Mouse (Mus musculus): ENCODE data around the gene St8sia1. TPM values are rescaled to one million over a fixed set of nuclear protein-coding genes. Genes with fewer than 3 reads are reported as not detected.

The St8sia1 gene
- polyA plus RNA-seq, 1 experiment from 2014 or later = 2.7 TPM

DNA sequence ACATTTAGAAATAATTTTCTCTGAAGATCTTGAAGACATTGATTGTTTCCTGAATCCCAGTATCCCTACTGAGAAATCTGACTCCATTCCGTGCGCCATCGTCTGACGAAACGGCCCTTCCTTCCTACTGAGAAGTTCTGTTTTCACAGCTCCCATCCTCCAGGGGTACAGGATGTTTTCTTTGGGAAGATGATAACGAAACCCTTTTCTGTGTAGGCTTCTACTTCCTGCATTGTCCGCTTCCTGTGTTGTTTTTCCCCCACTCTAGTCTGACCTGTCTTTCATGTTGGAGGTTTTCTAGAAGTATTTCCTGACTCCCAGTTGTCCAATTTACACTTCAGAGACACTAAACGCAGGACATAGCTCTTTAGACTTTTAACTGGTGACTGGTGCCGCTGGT is 32.1 kb downstream of the St8sia1 start:
- no peaks in the 10 kb centered on the region for H3K4me1 ChIP-seq (ENCODE audit: control insufficient read depth, insufficient read depth, low read length)
- no peaks in the 10 kb centered on the region for H3K9me3 ChIP-seq (replicated peaks; ENCODE audit: control insufficient read depth, low read length)
- ATAC-seq (replicated peaks; ENCODE audit: insufficient number of reproducible peaks, low FRiP score, low TSS enrichment, low read depth) (no peak), DNase-seq (ENCODE audit: low spot score) (no peak)
- H3K4me3 ChIP-seq (ENCODE audit: low read depth, low read length) = no peak overlapping the region
- no peaks in the 10 kb centered on the region for H3K36me3 ChIP-seq (replicated peaks; ENCODE audit: control insufficient read depth, insufficient read depth, low read depth, low read length)
- 56% methylated on average over 9 of the region's 9 CpGs for WGBS
- no peak overlapping the region for H3K4me2 ChIP-seq (ENCODE audit: low read depth, low read length)
- no peak overlapping the region for H3K27ac ChIP-seq (replicated peaks; ENCODE audit: low read depth, low read length)
- H3K27me3 ChIP-seq (ENCODE audit: control insufficient read depth, insufficient read depth, low read length) = no peaks in the 10 kb centered on the region
- no peak overlapping the region for H3K9ac ChIP-seq (replicated peaks; ENCODE audit: low read length)

DNA sequence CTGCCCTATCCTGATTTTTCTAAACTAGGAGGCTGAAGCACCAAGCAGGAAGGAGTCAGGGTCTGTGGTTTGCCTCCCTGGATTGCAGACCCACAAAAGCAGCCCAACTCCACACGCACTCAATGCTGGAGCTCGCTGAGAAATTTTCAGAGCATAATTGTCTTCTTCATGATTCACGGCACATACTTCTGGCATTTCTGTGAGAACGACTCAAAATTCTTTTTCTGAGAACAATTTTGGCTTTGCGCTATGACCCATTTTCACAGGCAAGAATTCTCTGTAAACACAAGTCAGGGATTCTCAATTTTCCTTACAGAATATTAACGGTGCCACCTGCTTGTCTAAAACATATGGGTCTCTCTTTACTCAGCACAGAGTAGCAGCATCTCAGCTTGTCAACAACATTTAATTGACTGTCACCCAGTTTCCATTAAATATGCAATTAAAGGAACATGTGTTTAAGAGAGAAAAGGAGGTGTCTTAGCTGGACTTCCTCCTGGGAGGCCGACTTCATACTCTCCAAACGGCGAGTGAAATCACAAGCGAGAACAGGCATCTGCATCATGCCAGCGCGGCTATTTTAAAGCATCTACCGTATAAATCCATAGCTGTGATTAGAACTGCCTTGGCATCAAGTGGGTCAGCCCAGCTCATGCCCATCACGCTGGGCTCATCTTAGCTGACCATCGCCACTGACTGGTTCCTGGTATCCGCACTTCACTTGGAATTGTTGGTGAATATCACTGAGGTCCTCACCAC is 35.5 kb downstream of the St8sia1 start:
- no peaks in the 10 kb centered on the region for H3K36me3 ChIP-seq (replicated peaks; ENCODE audit: control insufficient read depth, insufficient read depth, low read depth, low read length)
- H3K4me1 ChIP-seq (ENCODE audit: control insufficient read depth, insufficient read depth, low read length) = no peaks in the 10 kb centered on the region
- H3K27me3 ChIP-seq (ENCODE audit: control insufficient read depth, insufficient read depth, low read length) = no peaks in the 10 kb centered on the region
- H3K4me3 ChIP-seq (ENCODE audit: low read depth, low read length) = no peak overlapping the region
- no peak overlapping the region for H3K9ac ChIP-seq (replicated peaks; ENCODE audit: low read length)
- H3K9me3 ChIP-seq (replicated peaks; ENCODE audit: control insufficient read depth, low read length) = no peaks in the 10 kb centered on the region
- 86% methylated on average over 16 of the region's 16 CpGs for WGBS
- no peak overlapping the region for H3K27ac ChIP-seq (replicated peaks; ENCODE audit: low read depth, low read length)
- H3K4me2 ChIP-seq (ENCODE audit: low read depth, low read length) = no peak overlapping the region
- no peak for DNase-seq (ENCODE audit: low spot score)
- ATAC-seq (replicated peaks; ENCODE audit: insufficient number of reproducible peaks, low FRiP score, low TSS enrichment, low read depth) = no peak

DNA sequence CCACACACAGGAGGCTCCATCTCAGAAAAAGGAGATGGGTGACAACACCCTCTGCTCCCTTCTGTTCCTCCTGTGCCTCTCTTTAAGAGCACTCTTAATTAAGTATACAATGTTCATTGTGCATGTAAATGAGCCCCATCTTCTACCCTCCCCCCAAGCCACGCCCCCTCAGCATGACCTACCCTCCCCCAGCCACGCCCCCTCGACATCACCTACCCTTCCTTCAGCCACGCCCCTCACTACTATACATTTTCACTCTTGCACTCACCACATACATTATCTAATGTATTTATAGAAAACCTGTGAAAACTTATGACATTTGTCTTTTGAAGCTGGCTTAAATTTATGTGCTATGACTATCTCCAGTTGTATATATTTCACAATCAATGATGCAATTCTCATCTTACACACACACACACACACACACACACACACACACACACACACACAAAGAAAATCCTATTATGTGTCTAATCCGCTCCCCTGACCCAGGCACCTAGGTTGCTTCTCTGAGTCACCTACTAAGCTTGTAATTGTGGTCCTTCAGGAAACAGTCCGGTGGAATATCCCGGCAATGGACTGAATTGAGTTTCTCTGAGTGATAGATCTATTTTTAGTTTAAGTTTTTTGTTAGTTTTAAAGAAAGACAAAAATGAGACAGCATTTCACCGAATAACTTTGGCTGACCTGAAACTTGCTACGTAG is 37.2 kb downstream of the St8sia1 start:
- no peak for ATAC-seq (replicated peaks; ENCODE audit: insufficient number of reproducible peaks, low FRiP score, low TSS enrichment, low read depth)
- WGBS = 86% methylated on average over 9 of the region's 9 CpGs
- H3K9ac ChIP-seq (replicated peaks; ENCODE audit: low read length) = no peak overlapping the region

GRCm38 (mm10) chr6:142925921-142926320 is 38.3 kb downstream of the St8sia1 start:
- WGBS = 75% methylated on average over 5 of the region's 5 CpGs
- H3K27me3 ChIP-seq (ENCODE audit: control insufficient read depth, insufficient read depth, low read length) = no peaks in the 10 kb centered on the region
- H3K27ac ChIP-seq (replicated peaks; ENCODE audit: low read depth, low read length) = no peak overlapping the region
- ATAC-seq (replicated peaks; ENCODE audit: insufficient number of reproducible peaks, low FRiP score, low TSS enrichment, low read depth) (no peak), DNase-seq (ENCODE audit: low spot score) (no peak)
- no peak overlapping the region for H3K4me2 ChIP-seq (ENCODE audit: low read depth, low read length)
- no peaks in the 10 kb centered on the region for H3K36me3 ChIP-seq (replicated peaks; ENCODE audit: control insufficient read depth, insufficient read depth, low read depth, low read length)
- H3K9me3 ChIP-seq (replicated peaks; ENCODE audit: control insufficient read depth, low read length) = no peaks in the 10 kb centered on the region
- H3K9ac ChIP-seq (replicated peaks; ENCODE audit: low read length) = no peak overlapping the region
- no peaks in the 10 kb centered on the region for H3K4me1 ChIP-seq (ENCODE audit: control insufficient read depth, insufficient read depth, low read length)
- H3K4me3 ChIP-seq (ENCODE audit: low read depth, low read length) = no peak overlapping the region

More for the DNA sequence above, 37.2 kb downstream of the St8sia1 start:
- Histone ChIP-seq H3K4me1 (ENCODE audit: control insufficient read depth, insufficient read depth, low read length) (no peaks in the 10 kb centered on the region), H3K27ac (replicated peaks; ENCODE audit: low read depth, low read length) (no peak overlapping the region), H3K4me2 (ENCODE audit: low read depth, low read length) (no peak overlapping the region), H3K27me3 (ENCODE audit: control insufficient read depth, insufficient read depth, low read length) (no peaks in the 10 kb centered on the region), H3K9me3 (replicated peaks; ENCODE audit: control insufficient read depth, low read length) (no peaks in the 10 kb centered on the region), H3K36me3 (replicated peaks; ENCODE audit: control insufficient read depth, insufficient read depth, low read depth, low read length) (no peaks in the 10 kb centered on the region), H3K4me3 (ENCODE audit: low read depth, low read length) (no peak overlapping the region)
- no peak for DNase-seq (ENCODE audit: low spot score)

GRCm38 (mm10) chr6:142925374-142925773 is 38.9 kb downstream of the St8sia1 start:
- Histone ChIP-seq H3K4me1 (ENCODE audit: control insufficient read depth, insufficient read depth, low read length) (no peaks in the 10 kb centered on the region), H3K4me3 (ENCODE audit: low read depth, low read length) (no peak overlapping the region), H3K4me2 (ENCODE audit: low read depth, low read length) (no peak overlapping the region), H3K27ac (replicated peaks; ENCODE audit: low read depth, low read length) (no peak overlapping the region), H3K9me3 (replicated peaks; ENCODE audit: control insufficient read depth, low read length) (no peaks in the 10 kb centered on the region), H3K27me3 (ENCODE audit: control insufficient read depth, insufficient read depth, low read length) (no peaks in the 10 kb centered on the region), H3K36me3 (replicated peaks; ENCODE audit: control insufficient read depth, insufficient read depth, low read depth, low read length) (no peaks in the 10 kb centered on the region), H3K9ac (replicated peaks; ENCODE audit: low read length) (no peak overlapping the region)
- ATAC-seq (replicated peaks; ENCODE audit: insufficient number of reproducible peaks, low FRiP score, low TSS enrichment, low read depth) (no peak), DNase-seq (ENCODE audit: low spot score) (no peak)
- 94% methylated on average over 3 of the region's 3 CpGs for WGBS

DNA sequence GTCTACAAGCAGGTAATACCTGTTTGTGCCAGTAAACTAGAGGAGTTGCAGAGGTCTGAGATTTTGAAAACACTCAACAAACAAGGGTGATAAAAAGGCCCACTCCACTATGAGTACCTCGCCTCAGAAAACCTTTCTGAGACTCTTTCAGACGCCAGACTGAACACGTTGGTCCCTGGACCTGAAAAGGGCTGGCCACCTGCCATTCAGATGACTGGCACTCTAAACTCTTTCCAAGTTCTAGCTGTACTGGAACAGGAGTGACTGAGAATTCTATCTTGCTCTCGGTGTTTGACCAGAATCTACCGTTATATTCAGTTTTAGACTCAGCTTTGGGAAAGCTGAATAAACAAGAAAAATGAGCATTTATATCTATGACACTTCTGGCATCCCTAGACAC is 43.4 kb downstream of the St8sia1 start:
- ATAC-seq (replicated peaks; ENCODE audit: insufficient number of reproducible peaks, low FRiP score, low TSS enrichment, low read depth) (no peak), DNase-seq (ENCODE audit: low spot score) (no peak)
- WGBS = 81% methylated on average over 5 of the region's 5 CpGs
- Histone ChIP-seq H3K4me2 (ENCODE audit: low read depth, low read length) (no peak overlapping the region), H3K36me3 (replicated peaks; ENCODE audit: control insufficient read depth, insufficient read depth, low read depth, low read length) (no peaks in the 10 kb centered on the region), H3K27me3 (ENCODE audit: control insufficient read depth, insufficient read depth, low read length) (no peaks in the 10 kb centered on the region), H3K4me3 (ENCODE audit: low read depth, low read length) (no peak overlapping the region), H3K4me1 (ENCODE audit: control insufficient read depth, insufficient read depth, low read length) (no peaks in the 10 kb centered on the region), H3K27ac (replicated peaks; ENCODE audit: low read depth, low read length) (no peak overlapping the region), H3K9me3 (replicated peaks; ENCODE audit: control insufficient read depth, low read length) (no peaks in the 10 kb centered on the region), H3K9ac (replicated peaks; ENCODE audit: low read length) (no peak overlapping the region)

DNA sequence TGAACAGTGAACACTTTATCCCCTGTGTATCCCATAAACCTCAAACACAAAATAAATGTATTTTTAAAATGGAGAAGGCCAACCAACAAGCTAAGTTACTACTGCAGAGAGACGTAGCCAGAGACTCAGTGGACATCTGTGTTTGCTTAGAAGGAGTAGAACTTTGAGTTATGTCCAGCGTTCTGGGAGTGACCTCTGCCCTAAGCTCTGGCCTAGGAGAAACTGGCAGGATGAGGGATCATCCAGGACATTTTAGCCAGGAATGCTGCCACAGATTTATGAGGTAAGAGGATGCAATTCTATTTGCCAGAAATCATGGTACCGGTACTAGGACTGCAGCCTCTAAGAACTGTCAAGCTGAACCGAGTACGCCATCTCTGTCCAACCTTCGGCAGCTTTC is 45.6 kb downstream of the St8sia1 start:
- ATAC-seq (replicated peaks; ENCODE audit: insufficient number of reproducible peaks, low FRiP score, low TSS enrichment, low read depth) (no peak), DNase-seq (ENCODE audit: low spot score) (no peak)
- H3K9ac ChIP-seq (replicated peaks; ENCODE audit: low read length) = no peak overlapping the region
- H3K36me3 ChIP-seq (replicated peaks; ENCODE audit: control insufficient read depth, insufficient read depth, low read depth, low read length) = no peaks in the 10 kb centered on the region
- no peaks in the 10 kb centered on the region for H3K9me3 ChIP-seq (replicated peaks; ENCODE audit: control insufficient read depth, low read length)
- H3K4me1 ChIP-seq (ENCODE audit: control insufficient read depth, insufficient read depth, low read length) = no peaks in the 10 kb centered on the region
- no peak overlapping the region for H3K4me3 ChIP-seq (ENCODE audit: low read depth, low read length)
- H3K27ac ChIP-seq (replicated peaks; ENCODE audit: low read depth, low read length) = no peak overlapping the region
- H3K27me3 ChIP-seq (ENCODE audit: control insufficient read depth, insufficient read depth, low read length) = no peaks in the 10 kb centered on the region
- H3K4me2 ChIP-seq (ENCODE audit: low read depth, low read length) = no peak overlapping the region
- WGBS = 72% methylated on average over 6 of the region's 6 CpGs

- H3K9me3 ChIP-seq (replicated peaks; ENCODE audit: control insufficient read depth, low read length) = no peaks in the 10 kb centered on the region
- no peaks in the 10 kb centered on the region for H3K4me1 ChIP-seq (ENCODE audit: control insufficient read depth, insufficient read depth, low read length)
- no peak overlapping the region for H3K27ac ChIP-seq (replicated peaks; ENCODE audit: low read depth, low read length)
- H3K9ac ChIP-seq (replicated peaks; ENCODE audit: low read length) = no peak overlapping the region
- ATAC-seq (replicated peaks; ENCODE audit: insufficient number of reproducible peaks, low FRiP score, low TSS enrichment, low read depth) (no peak), DNase-seq (ENCODE audit: low spot score) (no peak)
- H3K4me2 ChIP-seq (ENCODE audit: low read depth, low read length) = no peak overlapping the region
- no peak overlapping the region for H3K4me3 ChIP-seq (ENCODE audit: low read depth, low read length)
- H3K36me3 ChIP-seq (replicated peaks; ENCODE audit: control insufficient read depth, insufficient read depth, low read depth, low read length) = no peaks in the 10 kb centered on the region
- no peaks in the 10 kb centered on the region for H3K27me3 ChIP-seq (ENCODE audit: control insufficient read depth, insufficient read depth, low read length)
- WGBS = 87% methylated on average over 13 of the region's 13 CpGs
Observed at GRCm38 (mm10) chr6:142917471-142917901, 46.8 kb downstream of the St8sia1 start.
